Mouse (Mus musculus): Measurements from ENCODE around the gene Erbb4.

Gene Erbb4

DNA sequence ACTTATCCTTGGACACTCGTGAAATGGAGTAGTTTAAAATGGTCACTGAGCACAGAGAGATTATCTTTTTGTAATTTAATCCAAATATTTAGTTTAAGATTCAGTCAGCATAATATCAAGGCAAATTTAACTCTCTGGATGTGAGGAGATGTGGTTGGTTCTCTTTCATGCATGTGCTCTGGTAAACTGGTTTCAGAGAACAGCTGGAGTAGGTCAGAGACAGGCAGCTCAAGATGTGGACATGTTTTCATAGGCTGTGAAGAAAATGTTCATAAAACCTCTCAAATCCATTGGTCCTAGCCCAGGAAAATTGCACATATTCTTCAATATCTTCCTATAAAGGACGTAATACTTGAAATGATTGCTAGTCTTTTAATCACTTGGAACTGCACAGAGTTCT is 590.0 kb downstream of the Erbb4 start:
- no peak for DNase-seq (ENCODE audit: extremely low spot score)

- DNase-seq (ENCODE audit: extremely low spot score), result no peak
Observed at GRCm38 (mm10) chr1:68503873-68504272, 604.0 kb downstream of the Erbb4 start.

- DNase-seq (ENCODE audit: extremely low spot score), result peak; percentile 42
Observed at GRCm38 (mm10) chr1:68501561-68501960, 606.3 kb downstream of the Erbb4 start.

DNA sequence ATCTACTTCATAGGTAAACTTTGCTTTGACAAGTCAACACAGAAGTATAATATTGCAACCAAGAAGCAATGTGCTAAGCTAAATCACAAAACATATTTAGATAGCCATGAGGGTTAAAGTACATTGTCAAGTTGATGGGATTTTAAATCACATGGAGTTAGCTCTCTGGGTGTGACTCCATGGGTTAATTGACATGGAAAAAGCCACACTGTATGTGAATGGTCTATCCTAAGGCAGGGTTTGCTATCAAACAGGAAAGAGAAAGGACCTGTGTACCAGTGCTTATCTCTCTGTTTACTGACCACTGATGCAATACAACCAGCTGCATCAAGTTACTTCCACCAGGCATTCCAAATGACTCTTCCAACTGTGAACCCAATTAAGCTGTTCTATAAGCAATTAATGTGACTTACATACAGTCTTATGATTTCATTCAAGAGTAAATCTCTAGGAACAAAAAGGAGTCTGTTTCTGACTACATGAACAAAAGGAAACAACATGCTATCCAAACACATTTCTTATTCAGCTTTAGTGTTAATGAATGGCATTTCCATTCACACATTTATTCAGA is 641.4 kb downstream of the Erbb4 start:
- no peak for DNase-seq (ENCODE audit: extremely low spot score)

DNA sequence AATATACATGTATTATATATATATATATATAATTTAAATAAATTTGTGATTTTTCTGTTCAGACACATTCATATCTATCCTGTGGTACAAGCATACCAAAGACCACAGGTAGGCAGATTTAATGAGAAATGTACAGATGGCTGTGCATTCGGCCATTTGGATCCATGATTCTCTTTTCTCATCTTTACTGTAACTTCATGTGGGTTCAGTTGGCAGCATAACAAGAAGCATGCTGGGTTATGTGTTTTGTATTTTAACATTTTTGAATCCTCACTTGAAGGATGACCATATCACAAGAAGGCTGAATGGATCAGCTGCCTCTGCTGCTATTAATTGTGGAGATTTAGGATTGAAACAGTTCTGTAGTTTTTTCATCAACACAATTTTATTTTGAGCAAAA is 656.6 kb downstream of the Erbb4 start:
- DNase-seq (ENCODE audit: extremely low spot score), result no peak

DNA sequence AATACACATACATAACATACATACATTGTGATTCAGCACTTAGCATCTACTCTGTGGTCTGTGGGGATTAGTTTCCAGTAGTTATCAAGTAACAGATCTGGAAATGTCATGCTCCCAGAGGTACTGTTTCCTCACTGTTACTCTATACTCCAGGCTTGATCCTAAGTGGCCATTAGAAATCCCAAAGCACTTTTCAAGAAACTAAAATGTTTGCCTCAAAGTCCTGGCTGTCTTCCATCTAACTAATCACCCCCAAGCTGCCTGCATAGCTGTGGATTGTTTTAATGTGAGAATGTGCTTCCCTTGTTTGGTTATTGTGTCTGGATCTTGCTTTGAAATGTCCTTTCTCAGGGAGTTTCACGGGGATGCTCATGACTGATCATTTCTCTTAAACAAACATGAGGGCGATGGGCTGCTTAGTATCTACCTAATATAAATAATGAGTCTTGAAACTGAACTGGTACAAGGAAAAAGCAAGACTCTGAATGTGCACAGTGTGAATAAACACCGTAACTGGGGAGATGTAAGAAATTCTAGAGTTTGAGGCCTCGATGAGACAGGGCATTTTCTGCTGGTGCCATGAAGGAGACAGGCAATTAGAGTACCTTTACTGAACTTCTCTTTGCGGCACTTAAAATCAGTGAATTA is 683.4 kb downstream of the Erbb4 start:
- DNase-seq (ENCODE audit: extremely low spot score), result no peak

GRCm38 (mm10) chr1:68401204-68401603 is 706.7 kb downstream of the Erbb4 start:
- no peak for DNase-seq (ENCODE audit: extremely low spot score)

DNA sequence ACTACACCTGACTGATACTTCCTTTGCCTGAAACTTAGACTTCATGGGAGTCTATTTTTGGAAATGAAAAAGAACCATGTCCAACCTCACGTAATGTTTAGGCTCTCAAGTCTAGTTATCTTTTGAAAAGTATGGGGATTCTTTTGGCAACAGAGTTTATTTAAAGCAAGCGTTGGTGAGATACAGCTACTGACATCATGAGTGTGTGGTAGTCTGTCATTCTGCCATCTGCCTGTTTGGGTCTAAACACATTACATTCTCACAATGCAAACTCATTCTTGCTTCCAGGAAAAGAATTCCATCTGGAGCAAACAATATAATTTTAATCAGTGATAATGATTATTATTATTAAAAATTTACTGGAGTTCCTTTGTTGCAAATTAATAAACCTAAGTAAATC is 736.3 kb downstream of the Erbb4 start:
- no peak for DNase-seq (ENCODE audit: extremely low spot score)

- DNase-seq (ENCODE audit: extremely low spot score), result no peak
Observed at GRCm38 (mm10) chr1:68333714-68334113, 774.1 kb downstream of the Erbb4 start.

- DNase-seq (ENCODE audit: extremely low spot score), result no peak
Observed at GRCm38 (mm10) chr1:68305813-68306212, 802.0 kb downstream of the Erbb4 start.

- no peak for DNase-seq (ENCODE audit: extremely low spot score)
Observed at GRCm38 (mm10) chr1:68284443-68284842, 823.4 kb downstream of the Erbb4 start.

- no peak for DNase-seq (ENCODE audit: extremely low spot score)
Observed at GRCm38 (mm10) chr1:68275819-68276218, 832.0 kb downstream of the Erbb4 start.

DNA sequence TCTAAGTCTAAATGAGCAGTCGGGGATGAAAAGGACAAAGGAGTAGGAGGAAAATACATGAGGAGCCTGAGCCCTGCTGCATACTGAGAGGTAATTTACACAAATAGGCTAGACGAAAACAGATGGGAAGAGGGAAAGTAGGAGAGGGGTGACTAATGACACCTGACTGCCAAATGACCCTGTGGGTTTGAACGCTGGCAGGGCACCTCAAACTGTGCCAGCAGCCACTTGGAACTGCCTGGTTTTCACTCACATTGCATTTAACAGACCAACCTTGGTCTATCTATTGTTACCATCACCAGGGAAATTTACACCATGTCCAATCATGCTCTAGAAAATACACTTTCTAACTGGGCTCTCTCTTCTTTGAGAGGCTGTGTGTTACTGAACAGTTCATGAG is 929.3 kb downstream of the Erbb4 start:
- no peak for DNase-seq (ENCODE audit: extremely low spot score)

GRCm38 (mm10) chr1:68155253-68155652 is 952.6 kb downstream of the Erbb4 start:
- DNase-seq (ENCODE audit: extremely low spot score), result no peak

- no peak for DNase-seq (ENCODE audit: extremely low spot score)
Observed at GRCm38 (mm10) chr1:68150572-68150971, 957.3 kb downstream of the Erbb4 start.

GRCm38 (mm10) chr1:68142562-68143350 is 965.1 kb downstream of the Erbb4 start:
- DNase-seq (ENCODE audit: extremely low spot score), result no peak

- DNase-seq (ENCODE audit: extremely low spot score), result no peak
Observed at GRCm38 (mm10) chr1:68134943-68135342, 972.9 kb downstream of the Erbb4 start.

GRCm38 (mm10) chr1:68134450-68134849 is 973.4 kb downstream of the Erbb4 start:
- DNase-seq (ENCODE audit: extremely low spot score), result no peak

DNA sequence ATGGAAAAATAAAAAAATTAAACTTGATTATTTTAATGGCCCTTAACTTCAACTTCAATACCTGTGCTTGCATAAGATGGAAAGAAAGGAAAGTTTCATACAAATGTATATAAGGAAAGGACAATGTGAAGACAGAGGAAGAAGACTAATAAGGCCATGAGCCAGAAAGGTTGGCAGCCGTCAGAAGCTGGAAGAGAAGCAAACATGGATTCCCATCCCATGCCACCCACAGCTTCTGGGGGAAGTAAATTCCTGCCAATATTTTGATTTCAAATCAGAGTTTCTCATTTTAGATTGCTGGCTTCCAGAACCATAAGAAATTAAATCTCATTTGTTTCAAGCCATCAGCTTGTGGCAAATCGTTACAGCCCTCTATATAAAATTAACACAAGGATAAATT is 984.3 kb downstream of the Erbb4 start:
- DNase-seq (ENCODE audit: extremely low spot score), result no peak

DNA sequence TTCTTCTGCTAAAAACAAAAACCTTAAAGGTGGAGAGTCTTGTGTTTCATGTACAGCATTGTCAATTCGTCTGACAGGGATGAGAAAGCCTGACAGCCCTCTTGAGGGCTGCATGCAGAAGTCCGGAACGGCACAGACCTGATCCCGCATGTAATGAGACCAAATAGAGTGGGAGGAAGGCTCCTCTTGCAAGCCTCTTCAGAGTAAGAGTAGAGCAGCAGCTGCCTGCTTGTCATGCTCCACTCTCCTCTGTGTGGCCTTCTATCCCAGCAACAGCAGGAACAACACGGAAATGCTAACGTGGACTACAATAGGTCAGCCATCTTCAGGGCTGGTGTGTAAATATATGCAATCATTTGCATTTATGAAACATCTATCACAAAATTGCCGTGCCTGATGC is 987.5 kb downstream of the Erbb4 start:
- DNase-seq (ENCODE audit: extremely low spot score), result no peak

DNA sequence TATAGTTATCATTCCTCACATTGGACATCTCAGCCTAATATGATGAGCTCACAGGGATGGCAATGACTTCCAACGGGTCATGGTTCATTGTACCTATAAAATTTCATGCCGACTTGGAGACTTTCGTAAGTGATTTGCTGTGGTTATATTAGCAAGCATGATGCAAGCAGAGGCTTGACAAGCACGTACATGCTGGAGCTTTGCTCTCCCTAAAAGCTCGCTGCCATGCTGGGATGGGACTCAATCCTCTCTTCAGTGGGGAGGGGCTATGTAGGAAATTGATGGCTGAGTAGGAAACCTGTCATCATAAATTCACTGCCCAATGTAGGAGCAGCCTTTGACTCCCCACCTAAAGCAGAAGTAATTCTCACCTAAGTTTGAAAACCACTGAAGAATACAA is 992.1 kb downstream of the Erbb4 start:
- no peak for DNase-seq (ENCODE audit: extremely low spot score)

GRCm38 (mm10) chr1:68106543-68106860 is 1001.4 kb downstream of the Erbb4 start:
- DNase-seq (ENCODE audit: extremely low spot score), result no peak

- no peak for DNase-seq (ENCODE audit: extremely low spot score)
Observed at GRCm38 (mm10) chr1:68105834-68106542, 1001.9 kb downstream of the Erbb4 start.
